Mouse (Mus musculus) testis, adult 2 months (tissue): ENCODE results near the gene Fam92b. TPM values are rescaled to one million over a fixed set of nuclear protein-coding genes. Genes with fewer than 3 reads are reported as not detected.

Source experiments
- H3K27ac ChIP-seq: fragments of 200-500 bp; 2 replicates; pipeline ENCODE4 v1.5.1; 2012; ENCODE audit warnings: low read depth, low read length; ENCODE audit not compliant: control insufficient read depth, insufficient read depth
- H3K27me3 ChIP-seq: fragments of 200-500 bp; 2 replicates; pipeline ENCODE4 v1.6.1; 2012; ENCODE audit warnings: mild to moderate bottlenecking, low read length, moderate library complexity; ENCODE audit not compliant: control insufficient read depth, insufficient read depth
- H3K36me3 ChIP-seq: fragments of 200-500 bp; 2 replicates; pipeline ENCODE4 v1.6.1; 2012; ENCODE audit warnings: mild to moderate bottlenecking, low read length; ENCODE audit not compliant: control insufficient read depth, insufficient read depth
- H3K4me1 ChIP-seq: fragments of 200-500 bp; 2 replicates; pipeline ENCODE4 v1.6.1; 2012; ENCODE audit warnings: low read length; ENCODE audit not compliant: control insufficient read depth, insufficient read depth
- H3K4me3 ChIP-seq: fragments of 200-500 bp; 2 replicates; pipeline ENCODE4 v1.5.1; 2012; ENCODE audit warnings: low read depth, mild to moderate bottlenecking, low read length, moderate library complexity, mixed read lengths; ENCODE audit not compliant: control insufficient read depth
- CTCF ChIP-seq: fragments of 200-500 bp; IDR thresholded peaks from 2 replicates; pipeline ENCODE4 v1.5.1; 2012; ENCODE audit warnings: low read depth, mild to moderate bottlenecking, inconsistent platforms, low read length, moderate library complexity; ENCODE audit not compliant: control insufficient read depth, insufficient read depth, insufficient replicate concordance
- POLR2A ChIP-seq: fragments of 200-500 bp; IDR thresholded peaks from 2 replicates; pipeline ENCODE4 v1.6.1; 2012; ENCODE audit warnings: low read depth, mild to moderate bottlenecking, inconsistent platforms, low read length, moderate library complexity; ENCODE audit not compliant: control insufficient read depth
- polyA plus RNA-seq: library from polyadenylated mRNA; depleted of rRNA; stranded (reverse); fragments of >200 nt; gene quantifications from 2 replicates; pipeline ENCODE4 v1.2.3, GENCODE M21; 2012

Fam92b gene
- polyA plus RNA-seq, 1 experiment: 10.9 TPM

- Histone ChIP-seq H3K27me3 (no peaks in the 10 kb centered on the region), H3K4me1 (no peaks in the 10 kb centered on the region), H3K27ac (no peak overlapping the region), H3K36me3 (no peaks in the 10 kb centered on the region), H3K4me3 (no peak overlapping the region)
- TF ChIP-seq CTCF: no peak
- no peak for TF ChIP-seq POLR2A
Measured at GRCm38 (mm10) chr8:120135687-120136086, 41.6 kb downstream of the Fam92b start.

- Histone ChIP-seq H3K27me3 (no peaks in the 10 kb centered on the region), H3K36me3 (no peaks in the 10 kb centered on the region), H3K4me1 (no peaks in the 10 kb centered on the region), H3K4me3 (no peak overlapping the region), H3K27ac (no peak overlapping the region)
- TF ChIP-seq CTCF (0 out of 2 replicates have a peak, but pooled peaks have one; percentile 4), POLR2A (no peak)
Measured at GRCm38 (mm10) chr8:120133169-120133568, 44.1 kb downstream of the Fam92b start.

GRCm38 (mm10) chr8:120131158-120131557, 46.1 kb downstream of the Fam92b start:
- no peak overlapping the region for H3K4me3 ChIP-seq
- H3K4me1 ChIP-seq: peaks cover 3% of the 10 kb centered on the region
- H3K36me3 ChIP-seq: no peaks in the 10 kb centered on the region
- no peak overlapping the region for H3K27ac ChIP-seq
- no peaks in the 10 kb centered on the region for H3K27me3 ChIP-seq
- TF ChIP-seq CTCF (no peak), POLR2A (no peak)

GRCm38 (mm10) chr8:120129547-120129946, 47.7 kb downstream of the Fam92b start:
- H3K27me3 ChIP-seq: no peaks in the 10 kb centered on the region
- no peak overlapping the region for H3K4me3 ChIP-seq
- H3K27ac ChIP-seq: no peak overlapping the region
- no peak for TF ChIP-seq POLR2A
- no peak for TF ChIP-seq CTCF
- H3K36me3 ChIP-seq: no peaks in the 10 kb centered on the region
- peaks cover 3% of the 10 kb centered on the region for H3K4me1 ChIP-seq

GRCm38 (mm10) chr8:120126357-120127161, 50.7 kb downstream of the Fam92b start:
- Histone ChIP-seq H3K4me1 (peaks cover 3% of the 10 kb centered on the region), H3K27me3 (no peaks in the 10 kb centered on the region), H3K27ac (no peak overlapping the region), H3K4me3 (no peak overlapping the region), H3K36me3 (no peaks in the 10 kb centered on the region)
- TF ChIP-seq POLR2A: no peak
- TF ChIP-seq CTCF: no peak

- Histone ChIP-seq H3K36me3 (no peaks in the 10 kb centered on the region), H3K27me3 (no peaks in the 10 kb centered on the region), H3K4me3 (no peak overlapping the region), H3K27ac (no peak overlapping the region), H3K4me1 (peaks cover 3% of the 10 kb centered on the region)
- no peak for TF ChIP-seq CTCF
Measured at GRCm38 (mm10) chr8:120124836-120125389, 52.4 kb downstream of the Fam92b start.

GRCm38 (mm10) chr8:120124261-120124660, 53.0 kb downstream of the Fam92b start:
- H3K36me3 ChIP-seq: no peaks in the 10 kb centered on the region
- H3K27me3 ChIP-seq: no peaks in the 10 kb centered on the region
- H3K27ac ChIP-seq: no peak overlapping the region
- TF ChIP-seq POLR2A (no peak), CTCF (no peak)
- H3K4me1 ChIP-seq: peaks cover 3% of the 10 kb centered on the region
- no peak overlapping the region for H3K4me3 ChIP-seq

- no peak overlapping the region for H3K27ac ChIP-seq
- H3K4me1 ChIP-seq: no peaks in the 10 kb centered on the region; the same call in 1 of the 2 replicates
- H3K4me3 ChIP-seq: no peak overlapping the region
- no peaks in the 10 kb centered on the region for H3K36me3 ChIP-seq
- TF ChIP-seq POLR2A (no peak), CTCF (no peak)
- H3K27me3 ChIP-seq: no peaks in the 10 kb centered on the region
Measured at GRCm38 (mm10) chr8:120120951-120121350, 56.3 kb downstream of the Fam92b start.
